Mouse (Mus musculus) forebrain, embryonic 15.5 days (tissue): ENCODE results near the gene Fam8a1. TPM values are rescaled to one million over a fixed set of nuclear protein-coding genes. Genes with fewer than 3 reads are reported as not detected.

Source experiments
- ATAC-seq: fragments of 200-750 bp; cut with Nextera tagmentation; replicated peaks from 2 replicates; pipeline ENCODE4 v1.8.0; 2017; ENCODE audit warnings: mild to moderate bottlenecking, moderate TSS enrichment, moderate library complexity
- H3K27ac ChIP-seq: fragments of 300-500 bp; sonication (generic); replicated peaks from 2 replicates; pipeline ENCODE4 v1.5.1; 2015; ENCODE audit warnings: mild to moderate bottlenecking, inconsistent platforms
- H3K27me3 ChIP-seq: fragments of 300-500 bp; sonication (generic); 2 replicates; pipeline ENCODE4 v1.6.1; 2015; ENCODE audit warnings: inconsistent platforms
- H3K36me3 ChIP-seq: fragments of 300-500 bp; sonication (generic); 2 replicates; pipeline ENCODE4 v1.6.1; 2015; ENCODE audit warnings: mild to moderate bottlenecking, inconsistent platforms
- H3K4me1 ChIP-seq: fragments of 300-500 bp; sonication (generic); 2 replicates; pipeline ENCODE4 v1.6.1; 2015; ENCODE audit warnings: inconsistent platforms
- H3K4me2 ChIP-seq: fragments of 300-500 bp; sonication (generic); replicated peaks from 2 replicates; pipeline ENCODE4 v1.6.1; 2015; ENCODE audit warnings: mild to moderate bottlenecking, inconsistent platforms
- H3K4me3 ChIP-seq: fragments of 300-500 bp; sonication (generic); 2 replicates; pipeline ENCODE4 v1.5.1; 2015; ENCODE audit warnings: mild to moderate bottlenecking, inconsistent platforms
- H3K9ac ChIP-seq: fragments of 300-500 bp; sonication (generic); replicated peaks from 2 replicates; pipeline ENCODE4 v1.6.1; 2015; ENCODE audit warnings: mild to moderate bottlenecking, inconsistent platforms
- H3K9me3 ChIP-seq: fragments of 300-500 bp; sonication (generic); 2 replicates; pipeline ENCODE4 v1.6.1; 2016; ENCODE audit warnings: inconsistent platforms
- whole genome bisulfite sequencing: fragments of 180-500 bp; shearing (Covaris S2); methylation state at CpG from one replicate; pipeline ENCODE4 v1.1.7; 2015; ENCODE audit warnings: mixed read lengths; 5-methylcytosine and 5-hydroxymethylcytosine counted together
- polyA plus RNA-seq: library from polyadenylated mRNA; unstranded; fragments of >200 nt; fragmentation: Nextera tagmentation; extraction: Ambion mirVana; gene quantifications from 2 replicates; pipeline ENCODE4 v1.2.1, GENCODE M21; 2015

Gene Fam8a1
- 21.2 and 24.6 TPM in 2 replicates for polyA plus RNA-seq

- peak within 1 kb of the TSS; percentile 95 for H3K4me3 ChIP-seq
These were observed at the start of gene Fam8a1 for GRCm38 (mm10) chr13:46669048-46669619. Gene Fam8a1 (plus strand): TSS chr13:46669522.

GRCm38 (mm10) chr13:46619633-46620032, 49.7 kb upstream of the Fam8a1 start:
- no peak for ATAC-seq
- H3K4me2 ChIP-seq, result no peak overlapping the region
- 67% methylated on average over 11 of the region's 11 CpGs for WGBS

More at GRCm38 (mm10) chr13:46669048-46669619, at the start of gene Fam8a1:
- WGBS, result under 1% methylated on average over 46 of the region's 46 CpGs
- Histone ChIP-seq H3K9me3 (no peaks in the 10 kb centered on the region), H3K9ac (peak within 1 kb of the TSS; percentile 88), H3K4me1 (peaks cover 21% of the 10 kb centered on the region), H3K36me3 (peaks cover 29% of the 10 kb centered on the region), H3K27me3 (0 out of 2 replicates have a peak, but pooled peaks cover 2% of the 10 kb centered on the region), H3K27ac (peak within 1 kb of the TSS; percentile 90), H3K4me2 (peak within 1 kb of the TSS; percentile 72)
- ATAC-seq, result peak; percentile 96

DNA sequence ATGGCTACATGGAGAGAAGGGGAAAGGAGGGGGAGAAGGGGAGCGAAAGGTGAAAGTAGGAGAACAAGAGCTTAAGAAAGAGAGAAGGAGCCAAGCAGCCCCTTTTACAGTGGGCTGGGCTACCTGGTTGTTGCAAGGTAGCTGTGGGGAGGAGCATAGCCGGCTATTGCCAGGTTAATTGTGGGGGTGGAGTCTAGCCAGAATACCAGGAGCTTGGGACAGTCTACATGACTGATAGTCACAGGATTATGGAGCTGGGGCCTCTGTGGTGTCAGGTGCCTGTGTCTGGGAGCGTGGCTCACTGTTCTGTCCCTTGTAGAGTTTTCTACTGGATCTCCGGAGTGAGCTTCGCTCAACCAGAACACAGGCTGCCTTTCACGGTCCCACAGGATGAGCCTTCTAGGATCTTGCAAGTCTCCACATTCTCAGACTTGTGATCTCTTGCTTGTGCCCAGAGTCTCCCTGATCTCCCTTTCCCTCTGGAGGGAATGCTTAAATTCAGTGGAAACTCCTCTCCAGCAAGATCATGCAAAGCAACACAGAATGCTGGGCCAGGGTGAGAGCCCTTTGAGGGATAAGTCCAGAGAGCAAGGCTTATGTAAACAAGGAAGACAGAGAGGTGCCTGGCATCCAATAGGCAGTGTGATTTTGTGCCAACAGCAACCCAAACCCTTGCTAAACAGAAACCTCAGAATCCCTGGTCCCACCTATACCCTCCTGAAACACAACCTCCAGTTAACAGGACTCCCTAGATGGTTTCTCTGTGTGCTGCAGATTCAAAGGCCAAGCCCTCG, 48.2 kb upstream of the Fam8a1 start:
- no peak for ATAC-seq
- 89% methylated on average over 7 of the region's 7 CpGs for WGBS
- no peak overlapping the region for H3K4me3 ChIP-seq

More at GRCm38 (mm10) chr13:46619633-46620032, 49.7 kb upstream of the Fam8a1 start:
- H3K36me3 ChIP-seq, result no peaks in the 10 kb centered on the region
- no peaks in the 10 kb centered on the region for H3K27me3 ChIP-seq
- H3K27ac ChIP-seq, result no peak overlapping the region
- H3K4me3 ChIP-seq, result no peak overlapping the region
- H3K9ac ChIP-seq, result no peak overlapping the region
- no peaks in the 10 kb centered on the region for H3K9me3 ChIP-seq
- peaks cover 6% of the 10 kb centered on the region; the same call in 1 of the 2 replicates for H3K4me1 ChIP-seq

GRCm38 (mm10) chr13:46626608-46627007, 42.7 kb upstream of the Fam8a1 start:
- no peaks in the 10 kb centered on the region for H3K36me3 ChIP-seq
- H3K9me3 ChIP-seq, result no peaks in the 10 kb centered on the region
- H3K4me3 ChIP-seq, result no peak overlapping the region
- H3K4me2 ChIP-seq, result no peak overlapping the region
- no peak overlapping the region for H3K9ac ChIP-seq
- H3K27me3 ChIP-seq, result no peaks in the 10 kb centered on the region
- ATAC-seq, result no peak
- H3K4me1 ChIP-seq, result peaks cover 14% of the 10 kb centered on the region
- H3K27ac ChIP-seq, result no peak overlapping the region
- 90% methylated on average over 9 of the region's 9 CpGs for WGBS

More for the DNA sequence above, 48.2 kb upstream of the Fam8a1 start:
- Histone ChIP-seq H3K27ac (no peak overlapping the region), H3K9me3 (no peaks in the 10 kb centered on the region), H3K27me3 (no peaks in the 10 kb centered on the region), H3K9ac (no peak overlapping the region), H3K4me1 (peaks cover 6% of the 10 kb centered on the region; the same call in 1 of the 2 replicates), H3K4me2 (no peak overlapping the region), H3K36me3 (no peaks in the 10 kb centered on the region)

GRCm38 (mm10) chr13:46627841-46628240, 41.5 kb upstream of the Fam8a1 start:
- WGBS, result 39% methylated on average over 10 of the region's 10 CpGs
- 0 out of 2 replicates have a peak, but pooled peaks have one; percentile 55 for ATAC-seq
- H3K27me3 ChIP-seq, result no peaks in the 10 kb centered on the region

GRCm38 (mm10) chr13:46629391-46629790, 39.9 kb upstream of the Fam8a1 start:
- Histone ChIP-seq H3K36me3 (no peaks in the 10 kb centered on the region), H3K4me1 (peaks cover 33% of the 10 kb centered on the region), H3K27me3 (no peaks in the 10 kb centered on the region), H3K9ac (no peak overlapping the region), H3K27ac (no peak overlapping the region), H3K4me3 (no peak overlapping the region), H3K4me2 (no peak overlapping the region), H3K9me3 (no peaks in the 10 kb centered on the region)
- 88% methylated on average over 6 of the region's 6 CpGs for WGBS
- no peak for ATAC-seq

More at GRCm38 (mm10) chr13:46627841-46628240, 41.5 kb upstream of the Fam8a1 start:
- Histone ChIP-seq H3K4me2 (no peak overlapping the region), H3K27ac (0 out of 2 replicates have a peak overlapping the region, but pooled peaks have one; percentile 24), H3K4me1 (peaks cover 17% of the 10 kb centered on the region), H3K36me3 (no peaks in the 10 kb centered on the region), H3K9ac (no peak overlapping the region), H3K4me3 (no peak overlapping the region), H3K9me3 (no peaks in the 10 kb centered on the region)

DNA sequence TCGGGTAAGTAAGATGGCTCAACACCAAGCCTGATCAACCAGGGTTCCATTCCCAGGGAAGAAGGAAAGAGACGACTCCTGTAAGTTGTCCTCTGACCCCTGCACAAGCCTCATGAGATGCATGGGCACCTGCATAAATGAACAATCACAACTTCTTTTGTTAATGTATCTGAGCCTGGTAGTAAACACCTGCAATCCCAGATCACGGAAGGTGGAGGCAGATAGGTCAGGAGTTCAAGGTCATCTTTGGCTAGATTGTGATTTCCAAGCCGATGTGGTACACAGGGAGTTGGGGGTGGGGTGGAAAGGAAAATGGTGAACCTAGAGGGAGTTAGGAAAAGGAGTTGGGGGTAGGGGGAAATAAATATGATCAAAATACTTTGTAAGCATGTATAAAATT, 36.5 kb upstream of the Fam8a1 start:
- no peak overlapping the region for H3K4me2 ChIP-seq
- ATAC-seq, result no peak
- 65% methylated on average over 4 of the region's 4 CpGs for WGBS
- peak overlapping the region; percentile 87 for H3K27ac ChIP-seq
- peaks cover 38% of the 10 kb centered on the region for H3K4me1 ChIP-seq
- H3K9me3 ChIP-seq, result no peaks in the 10 kb centered on the region
- no peak overlapping the region for H3K4me3 ChIP-seq
- H3K27me3 ChIP-seq, result no peaks in the 10 kb centered on the region
- H3K9ac ChIP-seq, result no peak overlapping the region
- H3K36me3 ChIP-seq, result no peaks in the 10 kb centered on the region

DNA sequence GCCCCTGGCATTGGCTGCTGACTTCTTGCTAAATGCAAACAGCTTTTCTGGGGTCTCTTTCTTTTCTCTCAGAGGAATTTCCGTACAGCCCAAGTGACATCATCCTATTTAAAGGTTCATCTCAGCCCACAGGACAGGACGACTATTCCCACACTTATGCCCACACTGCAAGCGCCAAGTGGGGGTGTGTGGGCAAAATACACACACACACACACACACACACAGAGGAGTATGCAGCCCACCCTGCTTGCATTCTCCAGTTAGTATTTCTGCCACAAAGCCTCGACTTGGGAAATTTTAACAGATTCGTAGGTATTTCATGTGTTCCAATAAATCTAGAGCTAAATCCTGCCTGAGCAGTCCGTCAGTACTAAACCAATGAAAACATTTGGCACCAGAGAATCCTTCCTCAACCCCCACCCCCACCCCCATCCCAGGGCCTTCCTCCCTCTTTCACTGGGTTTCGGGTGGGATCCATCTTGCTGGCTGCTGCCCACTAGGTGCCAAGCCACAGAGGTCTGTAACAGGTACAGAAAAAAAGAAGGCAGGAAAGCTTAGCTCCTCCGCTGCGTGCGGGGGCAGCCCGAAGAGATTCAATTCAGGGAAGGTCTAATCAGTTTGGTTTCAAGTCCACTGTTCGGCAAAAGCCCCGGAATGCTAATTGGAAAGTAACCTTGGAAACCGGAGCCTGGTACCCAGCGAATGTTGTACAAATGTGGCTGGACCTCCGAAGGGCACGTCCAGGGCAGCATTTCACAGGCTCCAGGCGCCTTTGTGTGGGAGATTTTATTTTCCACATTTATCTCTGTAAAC, 35.8 kb upstream of the Fam8a1 start:
- H3K27ac ChIP-seq, result peak overlapping the region; percentile 87
- 5% methylated on average over 18 of the region's 18 CpGs for WGBS
- ATAC-seq, result peak; percentile 84
- H3K9me3 ChIP-seq, result no peaks in the 10 kb centered on the region
- peak overlapping the region; percentile 24 for H3K4me3 ChIP-seq
- no peaks in the 10 kb centered on the region for H3K27me3 ChIP-seq
- H3K9ac ChIP-seq, result peak overlapping the region; percentile 12
- no peaks in the 10 kb centered on the region for H3K36me3 ChIP-seq
- peak overlapping the region; percentile 44 for H3K4me2 ChIP-seq
- peaks cover 32% of the 10 kb centered on the region for H3K4me1 ChIP-seq

DNA sequence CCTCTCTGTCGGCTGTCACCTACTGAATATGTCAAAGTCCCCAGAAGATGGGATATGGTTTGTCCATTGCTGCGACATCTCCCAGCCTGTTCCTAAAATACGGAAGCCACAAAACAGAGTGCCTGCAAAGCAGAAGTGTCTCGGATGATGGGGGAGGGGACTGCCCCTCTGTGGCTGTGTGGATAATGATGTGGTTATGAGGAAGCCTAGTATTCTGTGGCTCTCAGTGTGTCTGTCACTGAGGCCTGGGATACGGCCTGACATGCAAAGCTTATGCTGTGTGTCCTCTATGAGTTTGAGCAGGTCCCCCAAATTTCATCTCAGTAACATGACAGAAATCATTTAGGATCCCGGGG, 35.2 kb upstream of the Fam8a1 start:
- peak overlapping the region; percentile 24 for H3K4me3 ChIP-seq

GRCm38 (mm10) chr13:46640608-46641468, 28.5 kb upstream of the Fam8a1 start:
- Histone ChIP-seq H3K9ac (no peak overlapping the region), H3K4me2 (no peak overlapping the region), H3K27ac (peak overlapping the region; percentile 79), H3K27me3 (no peaks in the 10 kb centered on the region), H3K9me3 (no peaks in the 10 kb centered on the region; the same call in 1 of the 2 replicates), H3K36me3 (no peaks in the 10 kb centered on the region; the same call in 1 of the 2 replicates), H3K4me1 (peaks cover 6% of the 10 kb centered on the region), H3K4me3 (no peak overlapping the region)
- 35% methylated on average over 10 of the region's 10 CpGs for WGBS
- ATAC-seq, result peak; percentile 81

More for the DNA sequence above, 35.2 kb upstream of the Fam8a1 start:
- no peaks in the 10 kb centered on the region for H3K9me3 ChIP-seq
- H3K27me3 ChIP-seq, result no peaks in the 10 kb centered on the region
- H3K4me1 ChIP-seq, result peaks cover 32% of the 10 kb centered on the region
- H3K9ac ChIP-seq, result peak overlapping the region; percentile 12
- WGBS, result 13% methylated on average over 6 of the region's 6 CpGs
- peak overlapping the region; percentile 87 for H3K27ac ChIP-seq
- H3K4me2 ChIP-seq, result peak overlapping the region; percentile 44
- ATAC-seq, result peak; percentile 79
- H3K36me3 ChIP-seq, result no peaks in the 10 kb centered on the region

DNA sequence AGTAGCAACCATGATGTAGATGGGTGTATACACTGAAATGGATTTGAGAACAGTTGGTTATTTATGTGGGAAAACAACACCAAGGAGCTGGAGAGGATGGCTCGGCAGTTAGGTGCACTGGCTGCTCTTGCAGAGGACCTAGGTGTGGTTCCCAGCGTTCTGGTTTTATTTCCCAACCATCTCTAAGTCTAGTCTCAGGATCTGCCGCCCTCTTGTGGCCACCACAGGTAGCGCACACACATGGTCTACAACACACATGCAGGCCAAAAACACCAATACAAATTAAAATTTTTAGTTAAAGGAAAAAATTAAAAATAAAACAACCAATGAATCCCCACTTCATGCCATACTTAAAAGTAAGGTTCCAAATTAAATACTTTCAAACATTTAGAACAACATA, 27.0 kb upstream of the Fam8a1 start:
- Histone ChIP-seq H3K9ac (no peak overlapping the region), H3K9me3 (no peaks in the 10 kb centered on the region; the same call in 1 of the 2 replicates), H3K27me3 (no peaks in the 10 kb centered on the region), H3K4me1 (peaks cover 6% of the 10 kb centered on the region), H3K27ac (no peak overlapping the region), H3K36me3 (no peaks in the 10 kb centered on the region; the same call in 1 of the 2 replicates), H3K4me2 (no peak overlapping the region), H3K4me3 (no peak overlapping the region)
- ATAC-seq, result no peak
- WGBS, result 91% methylated on average over 4 of the region's 4 CpGs
